Mouse (Mus musculus): ENCODE data around the gene Pxylp1. TPM values are rescaled to one million over a fixed set of nuclear protein-coding genes. Genes with fewer than 3 reads are reported as not detected.
A peak's percentile ranks its signal among the peaks of the same experiment; 100 is the strongest.

Pxylp1 gene
- polyA plus RNA-seq, 1 experiment from 2014 or later: 41.3 TPM

- 84% methylated on average over 6 of the region's 6 CpGs for WGBS
- peak overlapping the region; percentile 90; the same call in 1 of the 2 replicates for H3K9ac ChIP-seq (ENCODE audit: low read length)
- no peak for ATAC-seq (ENCODE audit: insufficient number of reproducible peaks, insufficient read depth, low FRiP score, low read depth)
- no peaks in the 10 kb centered on the region for H3K9me3 ChIP-seq (ENCODE audit: control insufficient read depth, low read length)
- peaks cover 24 to 35% of the 10 kb centered on the region in 2 experiments for H3K4me1 ChIP-seq (ENCODE audit: control insufficient read depth in 2 of 2, insufficient read depth in 2 of 2, low read length in 2 of 2)
- H3K4me3 ChIP-seq (ENCODE audit: control insufficient read depth in 1 of 2, insufficient read depth in 1 of 2, low read depth in 1 of 2, low read length in 2 of 2): no peak overlapping the region
- H3K4me2 ChIP-seq (ENCODE audit: low read length): peak overlapping the region; percentile 92; the same call in 1 of the 2 replicates
- H3K36me3 ChIP-seq (ENCODE audit: control insufficient read depth, insufficient read depth, low read length): no peaks in the 10 kb centered on the region
- no peak overlapping the region for H3K27ac ChIP-seq (replicated peaks in 1 of 2; ENCODE audit: control insufficient read depth in 1 of 2, insufficient read depth in 1 of 2, low read depth in 2 of 2, low read length in 2 of 2)
- no peaks in the 10 kb centered on the region; the same call in 1 of the 2 replicates for H3K27me3 ChIP-seq (ENCODE audit: control insufficient read depth, insufficient read depth, low read length)
These were observed 2.2 kb downstream of the Pxylp1 start for GRCm38 (mm10) chr9:96890266-96890665.

GRCm38 (mm10) chr9:96889345-96890021 is 3.0 kb downstream of the Pxylp1 start:
- under 1% methylated on average over 63 of the region's 66 CpGs for WGBS
- Histone ChIP-seq H3K9me3 (ENCODE audit: control insufficient read depth, low read length) (no peaks in the 10 kb centered on the region), H3K27ac (replicated peaks in 1 of 2; ENCODE audit: control insufficient read depth in 1 of 2, insufficient read depth in 1 of 2, low read depth in 2 of 2, low read length in 2 of 2) (0 out of 4 replicates have a peak overlapping the region, but pooled peaks have one; percentile 6 to 25), H3K4me1 (ENCODE audit: control insufficient read depth in 2 of 2, insufficient read depth in 2 of 2, low read length in 2 of 2) (peaks cover 27 to 41% of the 10 kb centered on the region in 2 experiments), H3K9ac (ENCODE audit: low read length) (peak overlapping the region; percentile 90), H3K36me3 (ENCODE audit: control insufficient read depth, insufficient read depth, low read length) (no peaks in the 10 kb centered on the region), H3K4me2 (ENCODE audit: low read length) (peak overlapping the region; percentile 92), H3K4me3 (ENCODE audit: control insufficient read depth in 1 of 2, insufficient read depth in 1 of 2, low read depth in 1 of 2, low read length in 2 of 2) (peak overlapping the region; percentile 54 to 61), H3K27me3 (ENCODE audit: control insufficient read depth, insufficient read depth, low read length) (no peaks in the 10 kb centered on the region; the same call in 1 of the 2 replicates)
- peak; percentile 71 for ATAC-seq (ENCODE audit: insufficient number of reproducible peaks, insufficient read depth, low FRiP score, low read depth)

DNA sequence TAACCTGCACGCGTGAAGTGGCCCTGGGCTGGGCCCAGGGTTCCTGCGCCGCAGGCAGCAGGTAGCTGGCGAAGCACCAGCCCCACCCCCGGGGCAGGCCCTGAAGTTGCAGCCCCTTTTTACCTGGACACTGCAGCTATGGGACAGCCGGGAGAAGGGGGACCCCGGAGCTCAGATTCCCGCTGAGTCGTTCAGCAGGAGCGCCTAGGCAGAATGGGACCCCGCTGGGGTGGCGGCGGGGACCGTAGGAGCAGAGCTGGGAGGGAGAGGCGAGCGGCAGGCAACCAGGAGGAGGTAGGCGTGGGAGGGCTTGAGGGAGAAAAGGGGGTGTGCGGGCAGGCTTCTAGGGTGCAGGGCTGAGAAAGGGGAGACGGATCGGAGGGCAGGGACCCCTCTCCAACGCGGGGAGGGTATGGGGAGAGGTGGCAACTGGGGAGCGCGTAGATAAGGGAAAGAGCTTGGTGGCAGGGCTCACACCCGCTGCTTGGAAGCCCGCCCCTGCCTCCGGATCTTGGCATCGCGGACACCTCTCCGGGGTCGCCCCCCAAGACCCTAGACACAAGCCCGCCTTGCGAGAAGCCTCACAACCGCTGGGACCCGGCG is 3.6 kb downstream of the Pxylp1 start:
- no peaks in the 10 kb centered on the region; the same call in 1 of the 2 replicates for H3K27me3 ChIP-seq (ENCODE audit: control insufficient read depth, insufficient read depth, low read length)
- under 1% methylated on average over 35 of the region's 37 CpGs for WGBS
- peak overlapping the region; percentile 6 to 49; a peak in 2 of 4 replicates for H3K27ac ChIP-seq (replicated peaks in 1 of 2; ENCODE audit: control insufficient read depth in 1 of 2, insufficient read depth in 1 of 2, low read depth in 2 of 2, low read length in 2 of 2)
- no peaks in the 10 kb centered on the region for H3K9me3 ChIP-seq (ENCODE audit: control insufficient read depth, low read length)
- peak overlapping the region; percentile 92 for H3K4me2 ChIP-seq (ENCODE audit: low read length)
- no peaks in the 10 kb centered on the region for H3K36me3 ChIP-seq (ENCODE audit: control insufficient read depth, insufficient read depth, low read length)
- peak overlapping the region; percentile 90 for H3K9ac ChIP-seq (ENCODE audit: low read length)
- peaks cover 30 to 47% of the 10 kb centered on the region in 2 experiments for H3K4me1 ChIP-seq (ENCODE audit: control insufficient read depth in 2 of 2, insufficient read depth in 2 of 2, low read length in 2 of 2)
- peak overlapping the region; percentile 54 to 61 for H3K4me3 ChIP-seq (ENCODE audit: control insufficient read depth in 1 of 2, insufficient read depth in 1 of 2, low read depth in 1 of 2, low read length in 2 of 2)
- 0 out of 2 replicates have a peak, but pooled peaks have one; percentile 5 for ATAC-seq (ENCODE audit: insufficient number of reproducible peaks, insufficient read depth, low FRiP score, low read depth)

DNA sequence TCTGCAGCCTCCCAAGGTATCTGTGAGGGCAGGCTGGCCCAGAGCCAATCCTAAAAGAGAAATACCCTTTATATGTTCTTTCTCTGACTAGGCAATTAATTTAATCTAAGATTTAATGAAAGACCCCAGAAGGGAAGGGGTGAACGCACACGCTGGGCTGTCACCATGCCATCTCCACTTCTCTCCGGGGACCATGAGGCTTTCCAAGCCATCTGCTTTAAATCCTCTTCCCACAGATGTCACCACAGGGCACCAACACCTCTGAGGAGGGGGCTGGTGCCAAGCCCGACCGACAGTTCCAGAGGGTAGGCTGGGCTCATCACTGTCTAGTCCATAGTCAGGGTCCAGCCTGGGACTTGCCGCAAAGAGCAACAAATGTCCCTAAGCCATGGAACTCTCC is 4.5 kb downstream of the Pxylp1 start:
- Histone ChIP-seq H3K36me3 (ENCODE audit: control insufficient read depth, insufficient read depth, low read length) (no peaks in the 10 kb centered on the region), H3K4me1 (ENCODE audit: control insufficient read depth in 2 of 2, insufficient read depth in 2 of 2, low read length in 2 of 2) (peaks cover 31 to 52% of the 10 kb centered on the region in 2 experiments), H3K4me3 (ENCODE audit: control insufficient read depth in 1 of 2, insufficient read depth in 1 of 2, low read depth in 1 of 2, low read length in 2 of 2) (peak overlapping the region; percentile 54 to 61), H3K27me3 (ENCODE audit: control insufficient read depth, insufficient read depth, low read length) (no peaks in the 10 kb centered on the region; the same call in 1 of the 2 replicates), H3K9ac (ENCODE audit: low read length) (peak overlapping the region; percentile 90), H3K9me3 (ENCODE audit: control insufficient read depth, low read length) (no peaks in the 10 kb centered on the region), H3K4me2 (ENCODE audit: low read length) (peak overlapping the region; percentile 92), H3K27ac (replicated peaks in 1 of 2; ENCODE audit: control insufficient read depth in 1 of 2, insufficient read depth in 1 of 2, low read depth in 2 of 2, low read length in 2 of 2) (0 out of 4 replicates have a peak overlapping the region, but pooled peaks of 1 of the 2 experiments have one; percentile 34)
- ATAC-seq (ENCODE audit: insufficient number of reproducible peaks, insufficient read depth, low FRiP score, low read depth): no peak
- WGBS: 8% methylated on average over 6 of the region's 6 CpGs

DNA sequence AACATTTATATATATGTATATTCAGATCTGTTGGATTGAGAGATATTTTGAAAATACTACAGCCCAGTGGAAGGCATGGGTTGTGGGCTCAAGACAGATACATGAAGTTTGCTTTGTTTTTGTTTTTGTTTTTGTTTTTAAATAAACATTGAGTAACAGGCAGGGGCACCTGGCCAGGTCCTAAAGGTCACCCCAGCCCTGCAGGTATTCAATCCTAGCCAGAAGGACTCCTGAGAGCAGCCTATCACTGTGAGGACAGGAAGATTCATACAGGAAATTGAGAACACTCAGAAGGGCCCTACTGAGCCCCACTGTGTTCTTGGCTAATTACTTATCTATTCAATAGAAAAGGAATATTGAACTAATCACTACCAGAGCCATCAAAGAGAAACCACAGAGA is 5.0 kb downstream of the Pxylp1 start:
- Histone ChIP-seq H3K36me3 (ENCODE audit: control insufficient read depth, insufficient read depth, low read length) (no peaks in the 10 kb centered on the region), H3K27me3 (ENCODE audit: control insufficient read depth, insufficient read depth, low read length) (no peaks in the 10 kb centered on the region; the same call in 1 of the 2 replicates), H3K9ac (ENCODE audit: low read length) (no peak overlapping the region; the same call in 1 of the 2 replicates), H3K4me2 (ENCODE audit: low read length) (peak overlapping the region; percentile 92), H3K9me3 (ENCODE audit: control insufficient read depth, low read length) (no peaks in the 10 kb centered on the region), H3K4me1 (ENCODE audit: control insufficient read depth in 2 of 2, insufficient read depth in 2 of 2, low read length in 2 of 2) (peaks cover 34 to 56% of the 10 kb centered on the region in 2 experiments), H3K4me3 (ENCODE audit: control insufficient read depth in 1 of 2, insufficient read depth in 1 of 2, low read depth in 1 of 2, low read length in 2 of 2) (peak overlapping the region; percentile 54 to 61; a peak in 1 of 4 replicates), H3K27ac (replicated peaks in 1 of 2; ENCODE audit: control insufficient read depth in 1 of 2, insufficient read depth in 1 of 2, low read depth in 2 of 2, low read length in 2 of 2) (no peak overlapping the region)
- ATAC-seq (ENCODE audit: insufficient number of reproducible peaks, insufficient read depth, low FRiP score, low read depth): no peak

GRCm38 (mm10) chr9:96885781-96886180 is 6.7 kb downstream of the Pxylp1 start:
- Histone ChIP-seq H3K4me3 (ENCODE audit: control insufficient read depth in 1 of 2, insufficient read depth in 1 of 2, low read depth in 1 of 2, low read length in 2 of 2) (no peak overlapping the region), H3K27me3 (ENCODE audit: control insufficient read depth, insufficient read depth, low read length) (no peaks in the 10 kb centered on the region; the same call in 1 of the 2 replicates), H3K9me3 (ENCODE audit: control insufficient read depth, low read length) (no peaks in the 10 kb centered on the region), H3K27ac (replicated peaks in 1 of 2; ENCODE audit: control insufficient read depth in 1 of 2, insufficient read depth in 1 of 2, low read depth in 2 of 2, low read length in 2 of 2) (peak overlapping the region in 1 of 2 experiments; percentile 37; a peak in 1 of 4 replicates), H3K4me1 (ENCODE audit: control insufficient read depth in 2 of 2, insufficient read depth in 2 of 2, low read length in 2 of 2) (peaks cover 39 to 58% of the 10 kb centered on the region in 2 experiments), H3K4me2 (ENCODE audit: low read length) (0 out of 2 replicates have a peak overlapping the region, but pooled peaks have one; percentile 35), H3K9ac (ENCODE audit: low read length) (no peak overlapping the region; the same call in 1 of the 2 replicates), H3K36me3 (ENCODE audit: control insufficient read depth, insufficient read depth, low read length) (no peaks in the 10 kb centered on the region)
- ATAC-seq (ENCODE audit: insufficient number of reproducible peaks, insufficient read depth, low FRiP score, low read depth): no peak
- 60% methylated on average over 3 of the region's 3 CpGs for WGBS

DNA sequence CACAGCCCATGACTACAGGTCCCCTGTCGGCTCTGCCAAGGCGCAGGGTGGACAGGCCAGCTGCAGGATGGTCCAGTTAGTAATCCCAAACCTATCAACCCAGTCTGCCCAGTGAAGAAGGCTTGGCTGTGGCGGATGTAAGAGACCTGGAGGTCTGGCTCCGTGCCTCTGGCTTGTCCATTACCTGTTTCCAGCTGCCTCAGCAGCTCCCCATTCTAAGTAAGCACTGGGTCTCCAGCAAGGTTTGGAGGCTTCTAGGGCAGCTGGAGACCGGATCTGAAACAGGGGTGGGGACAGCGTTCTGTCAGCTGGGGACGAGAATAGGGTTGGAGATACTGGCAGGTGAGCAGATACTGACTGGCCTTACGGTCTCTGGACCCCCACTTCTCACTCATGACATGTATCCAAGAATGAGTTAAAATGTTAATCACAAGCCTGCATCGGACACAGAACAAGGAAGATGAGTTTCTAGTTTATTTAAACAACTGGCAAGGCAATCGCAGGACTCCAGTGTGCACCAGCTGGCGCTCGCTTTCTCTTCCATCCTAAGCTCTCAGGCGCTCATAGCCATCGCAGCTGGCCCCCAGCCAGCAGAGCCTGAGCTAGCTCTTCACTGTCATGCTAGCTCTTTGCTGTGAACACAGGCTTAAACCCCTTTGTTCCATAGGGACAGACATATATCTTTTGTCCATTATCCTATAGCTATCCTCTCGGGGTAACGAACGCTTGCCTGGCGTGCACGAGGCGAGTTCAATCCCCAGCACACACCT is 9.8 kb downstream of the Pxylp1 start:
- Histone ChIP-seq H3K4me2 (ENCODE audit: low read length) (no peak overlapping the region), H3K4me1 (ENCODE audit: control insufficient read depth in 2 of 2, insufficient read depth in 2 of 2, low read length in 2 of 2) (peaks cover 53 to 69% of the 10 kb centered on the region in 2 experiments), H3K9me3 (ENCODE audit: control insufficient read depth, low read length) (no peaks in the 10 kb centered on the region), H3K4me3 (ENCODE audit: control insufficient read depth in 1 of 2, insufficient read depth in 1 of 2, low read depth in 1 of 2, low read length in 2 of 2) (no peak overlapping the region), H3K9ac (ENCODE audit: low read length) (no peak overlapping the region), H3K36me3 (ENCODE audit: control insufficient read depth, insufficient read depth, low read length) (no peaks in the 10 kb centered on the region), H3K27ac (replicated peaks in 1 of 2; ENCODE audit: control insufficient read depth in 1 of 2, insufficient read depth in 1 of 2, low read depth in 2 of 2, low read length in 2 of 2) (no peak overlapping the region), H3K27me3 (ENCODE audit: control insufficient read depth, insufficient read depth, low read length) (no peaks in the 10 kb centered on the region; the same call in 1 of the 2 replicates)
- no peak for ATAC-seq (ENCODE audit: insufficient number of reproducible peaks, insufficient read depth, low FRiP score, low read depth)
- WGBS: 81% methylated on average over 20 of the region's 20 CpGs

Data from heart, embryonic 14.5 days (tissue).